Mouse (Mus musculus) mouse trophoblast stem cell (cell line): ENCODE data around the gene Rac2.

Source experiments
- in situ Hi-C, 2 experiments: fragments of 300-500 bp; cut with MseI, MboI; formaldehyde crosslinking; loops; 2 replicates in 1 of 2; 3 replicates in 1 of 2; pipeline ENCODE4 v1.15.1; 2025

Gene Rac2

DNA sequence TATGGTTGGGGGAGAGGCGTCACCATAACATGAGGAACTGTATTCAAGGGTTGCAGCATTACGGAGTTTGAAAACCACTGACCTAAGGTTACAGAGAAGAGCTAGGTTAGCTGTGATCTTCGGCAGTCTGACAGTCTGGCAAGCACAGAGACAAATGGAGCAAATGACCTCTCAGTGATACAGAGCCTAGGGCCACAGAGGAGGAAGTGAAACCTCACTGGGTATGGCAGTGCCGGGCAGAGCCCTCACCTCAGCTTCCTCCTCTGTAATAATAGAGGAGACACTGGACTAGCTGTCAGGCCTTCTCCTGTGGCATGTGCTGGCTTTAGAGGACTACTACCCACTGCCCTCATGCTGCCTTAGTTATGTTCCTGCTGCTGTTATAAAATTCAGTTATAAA, 16.3 kb upstream of the Rac2 start:
- in situ Hi-C loops = no loop called here

DNA sequence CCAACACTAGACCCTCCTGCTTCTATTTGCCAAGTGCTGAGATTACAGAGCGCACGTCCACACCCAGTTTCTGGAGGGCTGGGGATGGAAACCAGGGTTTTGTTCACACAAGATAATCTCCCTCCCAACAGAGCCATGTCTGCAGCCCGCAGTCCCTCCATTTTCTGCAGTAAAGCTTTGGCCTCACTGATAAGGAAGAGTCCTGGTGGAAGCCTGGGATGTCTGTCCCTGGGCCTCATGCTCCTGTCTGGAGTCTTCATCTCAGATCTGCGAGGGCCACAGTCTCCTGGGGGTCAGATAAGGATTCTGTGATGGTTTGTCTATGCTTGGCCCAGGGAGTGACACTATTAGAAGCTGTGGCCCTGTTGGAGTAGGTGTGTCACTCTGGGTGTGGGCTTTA, 15.5 kb upstream of the Rac2 start:
- in situ Hi-C loops = no loop called here

- in situ Hi-C loops = no loop called here
Observed at GRCm38 (mm10) chr15:78587050-78587994, 14.7 kb upstream of the Rac2 start.

- in situ Hi-C loops = no loop called here
Observed at GRCm38 (mm10) chr15:78585404-78585803, 12.8 kb upstream of the Rac2 start.

GRCm38 (mm10) chr15:78583352-78583751, 10.8 kb upstream of the Rac2 start:
- in situ Hi-C loops = no loop called here

GRCm38 (mm10) chr15:78576284-78576810, 3.8 kb upstream of the Rac2 start:
- in situ Hi-C loops = no loop called here

DNA sequence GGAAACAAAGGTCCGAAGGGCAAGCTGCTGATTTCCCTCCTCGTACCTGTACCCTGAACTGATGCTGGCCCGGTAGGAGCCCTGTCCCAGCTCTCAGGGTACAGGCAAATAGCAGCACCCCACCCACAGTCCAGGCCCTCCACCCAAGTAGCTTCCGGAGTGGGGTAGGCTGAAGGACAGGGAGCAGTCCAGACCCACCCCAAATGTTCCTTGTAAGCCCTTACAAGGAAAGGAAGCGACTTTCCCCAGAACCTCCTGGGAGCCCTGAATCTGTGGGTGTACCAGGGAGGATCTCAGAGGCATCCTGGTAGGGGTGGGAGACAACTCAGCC, 348 bp downstream of the Rac2 start:
- in situ Hi-C loops = no loop called here

GRCm38 (mm10) chr15:78571554-78572269, 871 bp downstream of the Rac2 start:
- in situ Hi-C loops = no loop called here

DNA sequence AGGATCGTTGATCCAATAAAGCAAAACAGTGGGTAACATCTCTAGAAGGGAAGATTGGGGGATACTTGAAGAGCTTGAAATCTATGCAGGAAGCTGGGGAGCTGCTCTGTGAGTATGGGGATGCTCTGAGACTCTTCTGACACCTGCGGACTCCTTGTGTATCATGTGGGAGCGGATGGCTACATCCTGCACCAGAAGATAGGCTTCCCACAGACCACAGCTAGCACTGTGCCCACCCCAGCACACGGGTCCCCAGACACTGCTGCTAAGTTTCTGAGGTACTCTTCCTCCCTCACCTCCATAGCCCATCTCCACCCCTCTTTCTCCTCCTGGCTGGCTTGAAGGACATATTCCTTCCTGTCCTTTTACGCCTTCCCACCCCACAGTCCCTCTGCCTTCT, 2.4 kb downstream of the Rac2 start:
- in situ Hi-C loops = no loop called here

DNA sequence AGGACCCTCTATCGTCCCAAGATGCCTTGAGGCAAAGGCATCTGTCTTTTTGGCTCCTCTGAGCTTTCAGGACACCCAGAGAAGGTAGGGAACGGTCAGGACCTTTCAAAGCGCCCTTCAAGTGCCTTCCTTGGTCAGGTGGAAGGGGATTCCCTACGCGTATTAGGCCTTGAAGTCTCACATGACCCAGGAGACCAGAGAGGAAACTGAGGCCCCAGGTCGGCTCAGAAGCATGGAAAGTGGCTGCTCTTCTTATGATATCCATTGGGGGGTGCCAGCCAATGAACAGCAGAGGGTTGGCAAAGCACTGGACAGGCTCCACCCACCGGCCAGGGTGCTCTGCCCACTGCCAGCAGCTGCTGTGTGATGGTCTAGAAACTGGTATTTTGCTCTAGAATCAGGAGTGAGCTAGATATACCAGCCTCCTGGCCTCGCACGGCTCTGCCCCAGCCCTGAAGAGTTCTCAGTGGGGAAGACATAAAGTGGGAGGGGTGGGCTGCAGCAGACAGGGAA, 4.9 kb downstream of the Rac2 start:
- in situ Hi-C loops = no loop called here

- in situ Hi-C loops = no loop called here
Observed at GRCm38 (mm10) chr15:78564764-78565435, 7.7 kb downstream of the Rac2 start.

DNA sequence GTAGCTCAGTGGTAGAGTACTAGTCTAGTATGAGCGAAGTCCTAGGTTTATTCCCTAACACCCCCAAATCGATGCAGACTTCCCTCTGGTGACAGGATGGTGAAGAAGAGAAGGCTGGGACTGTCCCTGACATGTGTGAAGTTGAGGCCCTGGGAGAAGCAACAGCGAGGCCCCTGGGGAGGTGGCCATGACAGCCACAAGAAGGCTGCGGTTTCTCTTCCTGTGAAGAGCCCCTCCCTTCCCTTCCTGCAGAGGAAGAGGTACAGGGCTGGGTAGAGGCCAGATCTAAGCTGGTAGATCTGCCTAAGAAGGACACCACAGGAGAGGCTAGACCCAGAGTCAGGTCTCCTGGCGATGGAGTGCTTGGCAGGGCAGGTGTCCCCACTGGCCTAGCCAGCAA, 8.6 kb downstream of the Rac2 start:
- in situ Hi-C loops = no loop called here

DNA sequence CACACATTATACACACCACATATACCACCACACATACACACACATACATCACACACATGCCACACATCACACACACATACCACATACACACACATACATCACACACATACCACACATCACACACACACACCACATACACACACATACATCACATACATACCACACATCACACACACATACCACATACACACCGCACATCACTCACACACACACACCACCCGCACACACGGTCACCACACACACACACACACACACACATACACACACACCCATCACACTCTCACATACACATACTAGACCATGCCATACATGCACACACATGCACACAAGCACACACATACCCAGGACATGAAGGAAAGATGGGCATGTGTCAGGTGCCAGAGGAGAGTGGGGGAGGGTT, 9.2 kb downstream of the Rac2 start:
- in situ Hi-C loops = no loop called here

GRCm38 (mm10) chr15:78559141-78559979, 13.2 kb downstream of the Rac2 start:
- in situ Hi-C loops = no loop called here

GRCm38 (mm10) chr15:78557693-78558535, 14.7 kb downstream of the Rac2 start:
- in situ Hi-C loops = no loop called here

GRCm38 (mm10) chr15:78554545-78555313, 17.9 kb downstream of the Rac2 start:
- in situ Hi-C loops = no loop called here

DNA sequence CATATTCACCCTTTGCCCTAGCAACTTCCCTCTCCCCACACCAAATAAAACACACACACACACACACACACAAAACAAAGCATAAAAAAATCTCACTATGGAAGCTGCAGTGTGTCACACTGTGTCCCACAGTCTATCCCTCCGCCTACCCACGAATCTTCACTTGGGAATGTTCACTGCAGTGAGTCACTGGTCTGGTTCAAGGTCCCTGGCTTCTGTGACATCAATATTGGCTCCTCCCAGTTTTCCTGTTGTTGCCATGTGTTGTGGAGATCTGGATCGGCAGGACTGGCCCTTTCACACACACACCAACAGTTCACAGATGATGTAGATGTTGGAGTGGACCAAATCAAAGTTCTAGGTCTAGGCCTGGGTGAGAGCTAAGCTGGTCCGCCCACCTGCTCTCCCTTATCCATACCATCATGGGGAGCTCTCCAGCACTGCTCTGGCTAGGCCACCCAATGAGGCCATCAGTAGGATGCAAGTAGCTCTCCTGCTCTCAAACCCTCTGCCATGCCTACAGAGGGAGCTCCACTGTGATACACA, 23.3 kb downstream of the Rac2 start:
- in situ Hi-C loops = no loop called here

DNA sequence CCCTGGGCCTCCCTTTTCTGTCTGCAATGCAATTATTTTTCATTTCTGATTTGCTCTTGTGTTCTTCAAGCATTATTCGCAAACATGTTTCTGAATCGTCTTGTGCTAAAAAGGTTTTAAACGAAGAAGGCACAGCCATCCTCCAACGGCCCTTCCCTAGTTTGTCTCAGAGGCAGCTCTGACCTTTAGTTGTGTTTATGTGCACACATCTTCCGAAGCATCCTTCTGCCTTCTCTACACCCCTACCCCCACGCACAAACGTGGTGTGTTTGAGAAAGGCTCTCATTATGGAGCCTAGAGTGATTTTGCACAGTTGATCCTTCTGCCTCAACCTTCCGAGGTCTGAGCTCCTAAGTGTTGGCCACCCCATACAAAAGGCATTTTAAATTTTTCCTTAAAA, 23.9 kb downstream of the Rac2 start:
- in situ Hi-C loops = no loop called here

- in situ Hi-C loops = no loop called here
Observed at GRCm38 (mm10) chr15:78548336-78548665, 24.3 kb downstream of the Rac2 start.
